Mouse (Mus musculus): ENCODE data around the gene Phc3.

GRCm38 (mm10) chr3:30975102-30975754 lies 6.0 kb upstream of the Phc3 start:
- TF ChIP-seq POLR2A (IDR thresholded peaks at IDR 0.05; ENCODE audit: low read depth, low read length) (no peak), CTCF (IDR thresholded peaks at IDR 0.05; ENCODE audit: borderline replicate concordance, insufficient read depth, low read length) (peak; percentile 8; the same call in 1 of the 2 replicates)
